Mouse (Mus musculus) liver, embryonic 11.5 days (tissue): ENCODE data around the gene Ctdspl2. TPM values are rescaled to one million over a fixed set of nuclear protein-coding genes. Genes with fewer than 3 reads are reported as not detected.
A peak's percentile ranks its signal among the peaks of the same experiment; 100 is the strongest.
"Not testable (repeated sequence)": the region's sequence is repeated elsewhere in the genome, so short reads cannot be mapped to it uniquely, and the experiment has no call there.

Experiments
- ATAC-seq: fragments of 200-750 bp; cut with Nextera tagmentation; replicated peaks from 2 replicates; pipeline ENCODE4 v1.8.0; 2017; ENCODE audit warnings: moderate number of reproducible peaks, mild to moderate bottlenecking, moderate TSS enrichment, moderate library complexity; ENCODE audit not compliant: low FRiP score
- DNase-seq: peaks from one replicate; pipeline ENCODE4 v3.0.0-alpha.2; 2017; ENCODE audit warnings: low spot score
- H3K27ac ChIP-seq: fragments of 300-500 bp; sonication (generic); 2 replicates; pipeline ENCODE4 v1.5.1; 2014; ENCODE audit warnings: mild to moderate bottlenecking, low read depth, low read length, control low read depth
- H3K27me3 ChIP-seq: fragments of 300-500 bp; sonication (generic); replicated peaks from 2 replicates; pipeline ENCODE4 v1.6.1; 2014; ENCODE audit warnings: low read length, mixed read lengths; ENCODE audit not compliant: control insufficient read depth, insufficient read depth
- H3K36me3 ChIP-seq: fragments of 300-500 bp; sonication (generic); 2 replicates; pipeline ENCODE4 v1.6.1; 2014; ENCODE audit warnings: mild to moderate bottlenecking, low read length, moderate library complexity, mixed read lengths; ENCODE audit not compliant: control insufficient read depth, insufficient read depth
- H3K4me1 ChIP-seq: fragments of 300-500 bp; sonication (generic); replicated peaks from 2 replicates; pipeline ENCODE4 v1.6.1; 2014; ENCODE audit warnings: low read length, mixed read lengths; ENCODE audit not compliant: control insufficient read depth, insufficient read depth
- H3K4me2 ChIP-seq: fragments of 300-500 bp; sonication (generic); 2 replicates; pipeline ENCODE4 v1.6.1; 2014; ENCODE audit warnings: mild to moderate bottlenecking, control low read depth, moderate library complexity
- H3K4me3 ChIP-seq: fragments of 300-500 bp; sonication (generic); 2 replicates; pipeline ENCODE4 v1.5.1; 2014; ENCODE audit warnings: low read depth, low read length, control low read depth
- H3K9ac ChIP-seq: fragments of 300-500 bp; sonication (generic); 2 replicates; pipeline ENCODE4 v1.6.1; 2014; ENCODE audit warnings: low read depth, low read length, control low read depth
- H3K9me3 ChIP-seq: fragments of 300-500 bp; sonication (generic); 2 replicates; pipeline ENCODE4 v1.6.1; 2016; ENCODE audit warnings: low read length, inconsistent platforms, mixed read lengths; ENCODE audit not compliant: control insufficient read depth
- WGBS: fragments of 180-500 bp; shearing (Covaris S2); extraction: QIAGEN DNeasy Blood & Tissue Kit; methylation state at CpG from one replicate; pipeline ENCODE4 v1.1.7; 2014; 5-methylcytosine and 5-hydroxymethylcytosine counted together
- polyA plus RNA-seq: library from polyadenylated mRNA; unstranded; fragments of >200 nt; fragmentation: Nextera tagmentation; extraction: Ambion mirVana; gene quantifications from 2 replicates; pipeline ENCODE4 v1.2.1, GENCODE M21; 2014

Ctdspl2 gene
- polyA plus RNA-seq, 1 experiment from 2014 or later = 42.6 TPM

- WGBS = 81% methylated on average over 1 of the region's 1 CpGs
- ATAC-seq = no peak
These were observed 39.9 kb downstream of the Ctdspl2 start for GRCm38 (mm10) chr2:121995738-121996137.

DNA sequence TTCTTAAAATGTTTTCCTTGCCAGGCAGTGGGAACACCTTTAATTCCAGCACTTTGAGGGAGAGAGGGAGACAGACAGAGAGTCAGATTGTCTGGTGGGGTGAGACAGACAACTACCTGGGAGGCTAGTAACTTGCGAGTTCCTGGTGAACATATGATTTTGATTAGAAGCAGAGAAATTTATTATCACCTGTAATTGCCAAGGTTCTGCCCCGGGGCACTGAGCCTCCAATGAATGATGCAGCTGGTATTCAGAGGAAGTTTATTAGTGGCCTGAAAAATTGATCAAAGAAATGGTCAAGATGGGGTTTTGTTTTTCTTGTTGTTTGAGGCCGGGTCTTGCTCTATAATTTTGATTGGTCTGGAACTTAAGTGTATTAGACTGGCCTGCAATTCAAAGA lies 53.0 kb downstream of the Ctdspl2 start:
- no peaks in the 10 kb centered on the region for H3K9me3 ChIP-seq
- peaks cover 7% of the 10 kb centered on the region for H3K36me3 ChIP-seq
- 90% methylated on average over 3 of the region's 3 CpGs for WGBS
- H3K4me2 ChIP-seq = no peak overlapping the region
- ATAC-seq = no peak
- no peak overlapping the region for H3K27ac ChIP-seq
- no peak for DNase-seq
- no peak overlapping the region for H3K4me3 ChIP-seq
- H3K4me1 ChIP-seq = no peaks in the 10 kb centered on the region
- no peaks in the 10 kb centered on the region for H3K27me3 ChIP-seq
- H3K9ac ChIP-seq = no peak overlapping the region

More at GRCm38 (mm10) chr2:121995738-121996137, 39.9 kb downstream of the Ctdspl2 start:
- Histone ChIP-seq H3K4me3 (no peak overlapping the region), H3K4me2 (no peak overlapping the region), H3K4me1 (no peaks in the 10 kb centered on the region), H3K27me3 (no peaks in the 10 kb centered on the region), H3K27ac (no peak overlapping the region), H3K9me3 (no peaks in the 10 kb centered on the region), H3K36me3 (peaks cover 11% of the 10 kb centered on the region; the same call in 1 of the 2 replicates), H3K9ac (no peak overlapping the region)
- no peak for DNase-seq

DNA sequence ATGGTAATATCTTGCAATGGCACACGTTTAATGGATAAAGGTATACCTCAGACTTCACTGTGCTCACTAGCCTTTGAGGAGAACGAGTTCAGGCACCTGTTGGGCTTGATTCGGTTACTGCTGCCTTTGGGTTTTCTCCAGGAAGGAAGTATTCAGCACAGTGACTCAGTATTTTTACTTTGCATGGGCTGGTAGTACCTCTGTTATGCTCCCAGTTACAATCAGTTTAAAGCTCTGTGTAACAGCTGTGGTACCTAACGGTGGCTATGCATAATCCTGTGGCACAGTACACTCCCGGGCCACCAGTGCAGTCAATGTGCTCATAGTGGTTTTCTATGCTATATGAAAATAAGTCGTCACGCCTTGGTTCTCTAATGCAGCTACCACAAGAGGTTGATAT lies 55.6 kb downstream of the Ctdspl2 start:
- H3K9me3 ChIP-seq = no peaks in the 10 kb centered on the region
- H3K36me3 ChIP-seq = peaks cover 9% of the 10 kb centered on the region
- no peaks in the 10 kb centered on the region for H3K27me3 ChIP-seq
- DNase-seq = no peak
- WGBS = 84% methylated on average over 7 of the region's 7 CpGs
- no peak overlapping the region for H3K4me3 ChIP-seq
- no peak for ATAC-seq
- no peak overlapping the region for H3K27ac ChIP-seq
- H3K4me1 ChIP-seq = no peaks in the 10 kb centered on the region
- no peak overlapping the region for H3K4me2 ChIP-seq
- no peak overlapping the region for H3K9ac ChIP-seq

DNA sequence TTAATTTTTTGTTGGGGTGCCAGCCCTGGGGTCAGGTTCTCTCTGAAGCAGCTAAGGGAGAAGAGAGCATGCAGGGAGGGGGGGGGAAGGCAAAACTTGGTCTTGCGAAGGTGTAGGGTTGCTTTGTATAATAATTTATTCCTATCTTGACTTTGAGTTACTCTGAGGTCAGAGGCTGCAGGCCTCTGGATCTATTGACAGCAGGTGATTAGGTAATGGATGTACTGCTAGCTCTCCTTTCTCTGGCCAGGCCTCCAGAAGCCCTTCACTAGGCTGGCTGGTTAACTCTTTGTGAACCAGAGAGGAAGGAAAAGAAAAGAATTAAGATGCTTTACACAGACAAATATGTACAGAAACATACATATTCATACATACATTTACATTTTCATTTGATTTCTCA lies 62.9 kb downstream of the Ctdspl2 start:
- no peak for ATAC-seq
- H3K4me1 ChIP-seq = no peaks in the 10 kb centered on the region
- H3K4me2 ChIP-seq = no peak overlapping the region
- peaks cover 2% of the 10 kb centered on the region; the same call in 1 of the 2 replicates for H3K36me3 ChIP-seq
- no peak overlapping the region for H3K27ac ChIP-seq
- H3K9ac ChIP-seq = no peak overlapping the region
- DNase-seq = no peak
- WGBS = 39% methylated on average over 1 of the region's 1 CpGs
- H3K9me3 ChIP-seq = no peaks in the 10 kb centered on the region
- H3K4me3 ChIP-seq = no peak overlapping the region
- no peaks in the 10 kb centered on the region for H3K27me3 ChIP-seq

GRCm38 (mm10) chr2:122022284-122022683 lies 66.5 kb downstream of the Ctdspl2 start:
- DNase-seq = no peak
- Histone ChIP-seq H3K4me3 (no peak overlapping the region), H3K4me1 (no peaks in the 10 kb centered on the region), H3K36me3 (no peaks in the 10 kb centered on the region), H3K27me3 (no peaks in the 10 kb centered on the region), H3K4me2 (no peak overlapping the region), H3K9ac (no peak overlapping the region), H3K27ac (no peak overlapping the region), H3K9me3 (no peaks in the 10 kb centered on the region)
- ATAC-seq = no peak
- 61% methylated on average over 2 of the region's 2 CpGs for WGBS

GRCm38 (mm10) chr2:122027091-122027490 lies 71.3 kb downstream of the Ctdspl2 start:
- Histone ChIP-seq H3K4me2 (peak overlapping the region; percentile 74), H3K4me3 (peak overlapping the region; percentile 82; the same call in 1 of the 2 replicates)
- 85% methylated on average over 10 of the region's 10 CpGs for WGBS
- not testable (repeated sequence) for H3K27me3 ChIP-seq, H3K9me3 ChIP-seq, ATAC-seq, DNase-seq, H3K4me1 ChIP-seq, H3K27ac ChIP-seq, H3K36me3 ChIP-seq, H3K9ac ChIP-seq

- Histone ChIP-seq H3K9ac (peak within 1 kb of the TSS; percentile 91), H3K4me3 (peak within 1 kb of the TSS; percentile 82), H3K9me3 (no peaks in the 10 kb centered on the region), H3K4me2 (peak within 1 kb of the TSS; percentile 74), H3K4me1 (peaks cover 10% of the 10 kb centered on the region), H3K36me3 (peaks cover 7% of the 10 kb centered on the region; the same call in 1 of the 2 replicates), H3K27me3 (no peaks in the 10 kb centered on the region), H3K27ac (peak within 1 kb of the TSS; percentile 74)
- under 1% methylated on average over 60 of the region's 67 CpGs for WGBS
- ATAC-seq (peak; percentile 98), DNase-seq (peak; percentile 89)
These were observed 72.3 kb downstream of the Ctdspl2 start, which contains the start of gene Eif3j1 for GRCm38 (mm10) chr2:122027862-122028755. Gene Eif3j1 (plus strand): TSS chr2:122028546.

- ATAC-seq (peak; percentile 24), DNase-seq (peak; percentile 60)
- 1% methylated on average over 67 of the region's 71 CpGs for WGBS
- Histone ChIP-seq H3K27ac (peak overlapping the region; percentile 74), H3K9me3 (no peaks in the 10 kb centered on the region), H3K36me3 (peaks cover 11% of the 10 kb centered on the region; the same call in 1 of the 2 replicates), H3K27me3 (no peaks in the 10 kb centered on the region), H3K4me3 (peak overlapping the region; percentile 82), H3K4me1 (peaks cover 16% of the 10 kb centered on the region), H3K4me2 (peak overlapping the region; percentile 57), H3K9ac (peak overlapping the region; percentile 91)
These were observed 73.2 kb downstream of the Ctdspl2 start for GRCm38 (mm10) chr2:122028756-122029700.
